Mouse (Mus musculus) layer of hippocampus, adult 18-20 months (tissue): ENCODE measurements at regions not wholly inside any gene's neighbourhood (a gene's known extent, or its start where the extent isn't known, plus 50 kb on each side); places are given as distances from the start of the nearest gene placed in this dataset.

ENCODE experiments used
- DNase-seq, 2 experiments: peaks; one replicate each; pipeline ENCODE4 v3.0.0; 2022; ENCODE audit warnings: low spot score in 2 of 2

GRCm38 (mm10) chr13:47557196-47557974, 434.9 kb downstream of the Rnf144b start:
- peak; percentile 24 to 73 for DNase-seq

GRCm38 (mm10) chr13:47562836-47563235, 440.4 kb downstream of the Rnf144b start:
- DNase-seq: no peak

GRCm38 (mm10) chr13:47576516-47576915, 454.1 kb downstream of the Rnf144b start:
- peak in 1 of 2 experiments; percentile 4 for DNase-seq

DNA sequence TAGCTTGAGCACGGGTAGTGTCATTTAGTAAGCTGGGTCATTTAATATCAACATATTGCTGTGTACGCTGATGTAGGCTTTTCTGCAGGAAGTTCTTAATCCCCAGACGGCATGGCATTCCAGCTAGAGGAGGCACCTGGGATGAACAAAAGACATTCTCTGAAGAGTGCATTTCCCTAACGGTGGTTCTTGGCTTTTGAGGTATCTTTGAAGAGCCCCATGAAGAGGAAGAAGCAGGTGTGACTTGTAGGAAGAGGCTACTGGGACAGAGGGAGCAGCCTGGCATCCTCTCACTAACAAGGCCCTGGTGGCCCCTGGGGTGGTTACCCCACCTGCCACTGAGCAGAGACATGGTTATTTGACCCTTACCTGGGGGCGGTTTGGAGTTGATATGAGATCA, 457.7 kb downstream of the Rnf144b start:
- no peak for DNase-seq

- DNase-seq: no peak
Measured at GRCm38 (mm10) chr13:47585158-47585557, 462.7 kb downstream of the Rnf144b start.

DNA sequence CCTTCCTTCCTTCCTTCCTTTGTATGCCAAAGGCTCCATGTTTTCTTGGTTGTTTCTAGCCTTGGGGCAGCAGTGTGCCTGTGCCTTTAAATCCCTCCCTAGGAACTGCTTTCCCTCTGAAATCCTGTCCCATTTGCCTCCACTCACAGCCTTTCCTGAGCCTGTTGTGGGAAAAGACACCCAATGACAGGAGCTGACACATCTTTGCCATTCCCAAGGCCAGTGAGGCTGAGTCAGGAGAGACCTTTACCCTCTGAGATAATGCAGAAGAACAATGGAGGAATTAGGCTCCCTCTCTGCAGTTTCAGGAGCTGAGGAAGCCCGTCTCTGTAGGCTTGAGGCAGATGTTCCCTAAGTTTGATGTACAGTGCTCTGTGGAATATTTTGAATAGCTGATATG, 480.2 kb downstream of the Rnf144b start:
- DNase-seq: no peak

GRCm38 (mm10) chr13:47611439-47611838, 489.0 kb downstream of the Rnf144b start:
- no peak for DNase-seq

GRCm38 (mm10) chr13:47636511-47637103, 514.2 kb downstream of the Rnf144b start:
- DNase-seq: no peak

DNA sequence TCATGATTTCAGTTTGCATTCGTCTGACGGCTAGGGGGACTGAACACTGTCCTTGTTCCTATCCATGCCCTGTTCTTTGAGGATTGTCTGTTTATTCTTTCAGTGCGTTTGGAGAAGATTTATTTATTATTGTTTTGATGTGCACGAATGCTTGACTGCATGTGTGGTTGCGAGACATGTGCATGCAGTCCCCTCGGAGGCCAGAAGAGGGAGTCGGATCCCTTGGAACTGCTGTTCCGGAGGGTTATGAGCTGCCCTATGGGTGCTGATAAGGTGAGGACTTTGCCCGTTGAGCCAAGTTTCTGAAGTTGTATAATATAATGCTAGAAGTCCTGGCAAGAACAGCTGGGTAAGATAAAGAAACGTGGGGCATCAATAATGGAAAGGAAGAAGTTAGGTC, 519.9 kb downstream of the Rnf144b start:
- no peak for DNase-seq

GRCm38 (mm10) chr13:47645081-47645480, 522.6 kb downstream of the Rnf144b start:
- no peak for DNase-seq

GRCm38 (mm10) chr13:47647693-47648092, 525.2 kb downstream of the Rnf144b start:
- DNase-seq: peak; percentile 45 to 83

- no peak for DNase-seq
Measured at GRCm38 (mm10) chr13:47650093-47650492, 527.6 kb downstream of the Rnf144b start.

- DNase-seq: no peak
Measured at GRCm38 (mm10) chr13:47666470-47666869, 544.0 kb downstream of the Rnf144b start.

GRCm38 (mm10) chr13:47666956-47667701, 544.7 kb downstream of the Rnf144b start:
- peak; percentile 75 to 93 for DNase-seq

- no peak for DNase-seq
Measured at GRCm38 (mm10) chr13:47688131-47688530, 565.7 kb downstream of the Rnf144b start.

DNA sequence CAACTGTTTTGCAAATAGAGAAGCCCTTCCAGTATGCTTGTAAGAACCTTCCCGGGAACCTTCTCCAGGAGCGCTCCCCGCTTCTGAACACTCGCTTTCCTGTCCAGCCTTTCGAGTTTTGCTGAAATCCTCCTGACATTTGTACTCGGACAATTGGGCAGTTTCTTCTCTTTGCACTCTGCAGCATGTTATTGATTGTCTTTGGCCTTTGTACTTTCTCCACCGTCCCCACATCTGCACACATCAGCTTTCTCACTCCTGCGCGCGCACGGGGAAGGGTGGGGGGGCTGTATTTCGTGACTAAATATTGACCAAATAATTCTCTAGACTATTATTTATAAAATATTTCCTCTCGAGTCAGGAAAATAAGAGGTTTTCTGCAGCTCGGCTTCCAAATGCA, 567.2 kb upstream of the Id4 start:
- no peak for DNase-seq

GRCm38 (mm10) chr13:47695877-47696276, 565.2 kb upstream of the Id4 start:
- no peak for DNase-seq

GRCm38 (mm10) chr13:47700556-47700955, 560.5 kb upstream of the Id4 start:
- no peak for DNase-seq

DNA sequence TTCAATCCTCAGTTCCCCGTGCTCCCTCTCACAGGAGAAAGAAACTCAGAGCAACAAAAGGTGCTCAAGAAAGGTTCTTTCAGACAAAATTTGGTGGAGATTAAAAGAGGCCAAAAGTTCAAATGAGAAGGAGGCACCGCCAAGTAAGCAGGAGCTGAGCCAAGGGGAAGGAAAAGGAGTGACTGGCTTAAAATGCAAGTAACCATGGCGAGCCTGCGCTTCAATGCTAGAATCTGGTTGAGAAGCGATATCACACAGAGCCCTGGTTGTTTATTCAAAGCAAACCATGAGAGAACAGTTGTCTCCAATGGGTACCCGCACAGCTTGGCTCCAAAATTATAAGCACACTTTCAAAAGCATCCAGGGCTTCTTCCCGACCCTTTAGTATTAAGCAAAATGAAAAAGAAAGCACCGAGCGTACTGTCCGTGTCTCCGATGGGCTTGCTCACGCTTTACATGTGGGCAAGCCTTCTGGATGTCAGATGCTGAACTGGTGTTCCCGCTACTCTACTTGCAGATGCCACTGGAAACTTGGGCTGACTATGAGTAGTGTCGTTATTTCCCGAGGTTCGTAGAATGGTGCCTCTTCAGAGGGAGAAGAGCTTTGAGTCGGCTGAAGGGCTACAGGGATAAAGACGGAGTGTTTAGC, 552.9 kb upstream of the Id4 start:
- DNase-seq: peak; percentile 11 to 68

- DNase-seq: no peak
Measured at GRCm38 (mm10) chr13:47709323-47709722, 551.7 kb upstream of the Id4 start.

DNA sequence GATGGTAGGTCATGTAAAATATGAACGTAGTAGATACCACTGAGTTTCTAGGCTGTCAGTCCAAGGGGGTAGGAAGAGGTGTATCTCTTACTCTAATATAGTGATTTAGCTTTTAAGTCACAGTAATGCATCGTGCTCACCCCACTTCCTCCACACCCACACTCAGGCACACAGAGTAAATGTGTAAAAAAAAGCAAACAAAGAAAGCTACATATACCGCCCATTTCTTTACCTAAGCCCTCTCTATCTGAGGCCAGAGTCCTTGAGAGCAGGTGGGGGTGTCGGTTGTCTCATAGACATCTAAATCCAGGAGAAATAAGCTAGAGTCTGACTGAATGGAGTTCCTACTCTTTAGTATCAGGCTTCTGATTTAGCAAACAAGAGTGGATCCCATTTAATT, 548.5 kb upstream of the Id4 start:
- DNase-seq: no peak

- DNase-seq: no peak
Measured at GRCm38 (mm10) chr13:47716265-47716664, 544.8 kb upstream of the Id4 start.
